Mouse (Mus musculus) spleen, postnatal 36 days (tissue): Measurements from ENCODE around the gene Rab11fip3.
"Not testable (repeated sequence)": the region's sequence is repeated elsewhere in the genome, so short reads cannot be mapped to it uniquely, and the experiment has no call there.

ENCODE experiments used
- DNase-seq, 2 experiments: peaks; one replicate each; pipeline ENCODE4 v3.0.0; 2022; ENCODE audit warnings: low spot score in 2 of 2, mixed read lengths in 1 of 2

Rab11fip3 gene

DNA sequence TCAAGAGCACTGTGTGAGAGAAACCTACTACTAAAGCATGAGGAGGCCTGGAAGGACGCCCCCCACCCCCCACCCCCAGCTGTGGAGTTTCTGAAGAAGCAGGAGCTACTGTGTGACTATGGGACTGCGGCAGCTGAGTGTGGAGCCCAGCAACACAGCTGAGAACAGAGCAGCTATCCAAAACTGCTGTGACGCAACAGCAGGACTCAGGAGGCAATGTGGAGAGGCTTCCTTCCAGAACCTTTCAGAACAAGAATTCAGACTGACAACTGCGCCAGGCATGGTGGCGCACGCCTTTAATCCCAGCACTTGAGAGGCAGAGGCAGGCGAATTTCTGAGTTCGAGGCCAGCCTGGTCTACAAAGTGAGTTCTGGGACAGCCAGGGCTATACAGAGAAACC lies 28.6 kb downstream of the Rab11fip3 start:
- not testable (repeated sequence) for DNase-seq

DNA sequence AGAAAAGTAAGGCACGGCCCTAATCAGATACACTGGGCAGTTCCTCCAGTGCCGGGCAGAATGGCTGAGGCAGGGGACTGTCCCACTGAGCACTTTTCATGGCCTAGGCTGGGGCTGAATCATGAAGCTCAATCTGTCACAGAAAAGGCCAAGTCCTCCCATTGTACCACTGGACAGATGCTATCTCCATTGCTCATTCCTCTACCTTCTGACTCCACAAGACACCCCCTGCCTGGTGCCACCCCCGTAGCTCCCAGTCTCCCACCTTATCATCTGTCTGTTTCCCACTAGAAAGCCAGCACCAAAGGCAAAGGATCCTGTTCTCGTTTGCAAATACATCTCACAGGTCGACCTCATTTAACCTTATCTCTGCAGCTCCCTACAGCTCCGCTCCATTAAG lies 37.3 kb downstream of the Rab11fip3 start:
- no peak for DNase-seq

DNA sequence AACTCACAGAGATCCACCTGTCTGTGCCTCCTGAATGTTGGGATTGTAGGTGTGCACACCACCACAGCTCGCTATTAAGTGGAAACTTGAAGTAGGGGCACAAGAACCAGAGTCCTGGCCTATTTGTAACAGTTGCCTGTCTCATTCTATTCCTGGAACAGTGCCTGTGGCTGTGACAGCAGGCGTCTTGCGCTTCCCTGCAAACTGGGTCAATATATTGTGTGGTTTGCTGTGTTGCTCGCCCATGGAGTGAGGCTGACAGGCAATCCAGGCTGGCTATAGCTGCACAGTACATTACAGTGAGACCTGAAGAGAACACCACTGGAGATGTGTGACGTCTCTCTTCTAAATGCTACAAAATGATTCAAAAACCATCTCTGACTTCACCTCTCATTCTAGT lies 37.8 kb downstream of the Rab11fip3 start:
- DNase-seq: no peak

DNA sequence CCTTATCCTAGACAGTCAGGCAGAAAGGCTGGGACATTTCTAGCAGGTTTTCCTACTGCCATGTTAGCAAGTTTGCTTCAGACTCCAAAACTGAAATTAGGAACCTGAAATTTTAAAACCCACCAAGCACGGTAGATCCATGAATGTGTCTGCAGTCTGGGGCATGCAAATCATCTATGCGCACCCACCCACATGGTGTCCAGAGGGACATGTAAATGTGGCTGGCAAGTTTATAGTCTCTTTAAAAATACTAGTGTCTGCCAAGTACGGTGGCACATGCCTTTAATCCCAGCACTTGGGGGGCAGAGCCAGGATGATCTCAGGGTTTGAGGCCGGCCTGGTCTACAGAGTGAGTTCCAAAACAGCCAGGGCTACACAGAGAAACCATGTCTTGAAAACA lies 41.1 kb downstream of the Rab11fip3 start:
- DNase-seq: no peak

DNA sequence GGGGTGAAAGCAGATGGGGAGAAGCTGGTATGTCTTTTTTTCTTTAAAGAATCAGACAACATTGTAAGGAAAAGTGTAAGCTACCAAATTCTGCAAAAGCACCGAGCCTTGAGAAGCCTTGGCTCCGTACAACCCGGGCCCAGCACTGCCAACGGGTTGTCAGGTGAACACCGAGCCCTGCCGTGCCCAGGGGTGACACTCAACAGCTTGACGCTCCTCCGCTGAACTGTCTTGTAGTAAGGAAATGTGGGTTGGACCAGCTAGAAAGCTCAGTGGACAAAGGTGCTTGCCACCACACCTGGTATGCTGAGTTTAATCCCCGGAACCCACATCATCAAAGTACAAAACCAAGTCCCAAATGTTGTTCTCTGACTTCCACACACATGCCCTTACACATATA lies 44.7 kb downstream of the Rab11fip3 start:
- no peak for DNase-seq

DNA sequence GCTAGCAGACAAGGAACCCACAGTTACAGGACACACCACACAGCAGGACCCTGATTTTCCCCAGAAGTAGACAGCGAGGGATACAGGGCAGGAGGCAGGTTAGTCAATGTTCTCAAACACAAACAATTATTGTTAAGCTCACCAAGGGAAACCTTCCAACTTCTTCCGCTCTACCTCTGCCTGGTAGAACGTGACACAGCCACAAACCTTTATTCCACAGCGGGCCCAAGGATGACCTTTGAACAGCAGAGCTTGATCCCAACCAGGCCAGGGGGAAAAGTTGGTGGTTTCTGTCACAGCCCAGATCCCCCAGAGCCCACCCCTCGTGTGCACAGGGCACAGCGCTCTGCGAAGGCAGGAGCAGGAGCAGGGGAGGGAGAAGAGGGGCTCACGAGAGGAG lies 45.4 kb downstream of the Rab11fip3 start:
- no peak for DNase-seq

DNA sequence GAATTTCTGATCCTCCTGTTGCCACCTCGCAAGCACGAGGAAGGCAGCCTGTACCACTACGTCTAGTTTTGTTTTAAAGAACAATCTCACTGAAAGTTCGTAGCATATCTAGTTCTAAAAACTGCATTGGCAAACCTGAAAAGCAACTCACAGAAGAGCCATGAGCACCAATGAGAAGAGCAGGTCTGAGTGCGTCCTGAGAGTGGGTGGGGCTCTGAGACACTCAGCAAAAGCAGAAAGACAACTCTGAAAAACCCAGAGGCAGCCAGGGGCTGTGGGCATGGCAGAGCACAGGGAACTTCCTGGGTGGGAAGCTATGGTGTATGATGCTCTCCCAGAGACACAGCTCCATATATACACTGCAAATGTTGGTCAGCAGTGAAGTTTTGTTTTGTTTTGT lies 46.2 kb downstream of the Rab11fip3 start:
- DNase-seq: no peak

DNA sequence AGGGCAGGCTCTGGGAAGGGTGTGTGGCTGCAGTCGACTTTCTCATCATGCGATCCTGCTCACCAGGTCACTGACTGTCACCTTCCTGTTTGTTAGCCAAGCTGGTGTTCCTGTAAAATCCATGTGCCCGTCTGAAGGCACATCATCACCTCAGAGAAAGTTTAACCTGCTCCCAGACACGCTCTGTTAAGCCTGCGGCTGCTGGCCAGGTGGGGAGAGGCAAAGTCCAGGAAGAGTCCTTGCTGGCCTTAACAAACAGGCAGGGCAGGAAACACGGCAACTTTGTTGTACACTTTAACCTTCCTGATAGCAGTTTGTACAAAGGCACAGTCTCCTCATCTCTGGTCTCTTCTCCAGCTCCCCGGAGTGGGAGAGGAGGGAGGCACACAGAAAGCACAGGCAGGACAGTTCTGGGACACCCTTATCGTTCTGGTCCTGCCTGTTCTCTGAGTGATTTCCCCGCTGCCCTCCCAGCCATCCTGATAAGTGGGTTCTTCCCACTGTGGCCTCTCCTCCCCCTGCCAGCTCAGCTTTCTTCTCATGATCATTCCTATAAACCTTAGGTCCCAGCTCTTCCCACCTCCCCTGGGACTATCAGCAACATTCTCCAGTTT lies 47.5 kb downstream of the Rab11fip3 start:
- no peak for DNase-seq

DNA sequence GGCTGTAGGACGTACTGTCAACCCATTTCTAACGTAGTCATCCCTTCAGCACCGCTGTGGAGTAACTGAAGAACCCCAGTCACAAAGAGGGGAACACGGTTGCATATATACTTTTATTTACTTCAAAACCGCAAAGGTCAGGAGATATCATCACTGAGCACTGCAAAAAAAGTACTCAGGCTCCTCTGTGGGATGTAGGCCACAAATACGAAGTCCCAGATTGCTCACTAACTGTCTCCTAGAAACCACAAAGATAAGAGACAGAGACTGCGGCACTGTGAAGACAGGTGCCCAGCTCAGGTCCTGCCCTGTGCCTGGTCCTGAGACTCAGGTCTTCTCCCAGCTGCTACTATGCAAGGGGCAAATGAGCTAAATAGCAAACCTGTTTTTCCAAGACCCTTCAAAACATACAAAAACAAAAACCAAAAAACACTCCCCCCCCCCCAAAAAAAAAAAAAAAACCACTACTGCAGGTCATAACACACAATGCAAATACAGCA lies 48.5 kb downstream of the Rab11fip3 start:
- DNase-seq: no peak

DNA sequence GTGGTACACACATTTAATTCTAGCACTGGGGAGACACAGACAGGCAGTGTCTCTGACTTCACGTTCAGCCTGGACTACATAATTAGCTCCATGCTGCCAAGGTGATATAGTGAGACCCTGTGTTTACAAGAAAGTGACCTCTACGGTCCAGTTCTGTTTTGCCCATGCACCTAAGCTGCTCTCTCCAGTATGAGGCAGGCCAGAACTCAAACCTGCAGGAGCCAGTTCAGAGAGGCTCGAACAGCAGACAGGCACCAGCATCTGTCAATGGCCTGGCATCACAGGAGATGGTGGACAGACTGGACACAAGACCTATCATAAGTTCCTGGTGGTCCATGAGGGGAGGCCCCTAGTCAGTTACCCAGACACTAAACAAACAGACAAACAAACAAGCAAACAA lies 51.0 kb downstream of the Rab11fip3 start:
- DNase-seq: no peak

DNA sequence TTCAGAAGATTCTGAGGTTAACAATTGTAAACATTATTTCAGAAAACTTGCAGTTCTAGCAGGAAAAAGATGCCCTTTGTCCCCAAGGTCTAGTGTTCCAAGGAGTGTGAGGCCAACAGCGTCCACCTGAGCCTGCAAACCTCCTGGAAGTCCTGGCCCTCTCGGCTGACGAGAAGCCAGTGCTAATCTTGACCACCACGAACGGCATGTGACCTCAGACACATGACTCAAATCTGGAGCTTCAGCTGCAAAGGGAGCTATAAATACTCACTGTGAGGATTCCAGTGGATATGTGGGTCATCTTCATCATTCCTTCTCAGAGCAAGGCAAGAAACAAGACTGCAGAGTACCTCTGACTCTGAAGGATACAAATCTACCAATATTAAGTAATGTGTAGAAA lies 51.4 kb downstream of the Rab11fip3 start:
- no peak for DNase-seq

DNA sequence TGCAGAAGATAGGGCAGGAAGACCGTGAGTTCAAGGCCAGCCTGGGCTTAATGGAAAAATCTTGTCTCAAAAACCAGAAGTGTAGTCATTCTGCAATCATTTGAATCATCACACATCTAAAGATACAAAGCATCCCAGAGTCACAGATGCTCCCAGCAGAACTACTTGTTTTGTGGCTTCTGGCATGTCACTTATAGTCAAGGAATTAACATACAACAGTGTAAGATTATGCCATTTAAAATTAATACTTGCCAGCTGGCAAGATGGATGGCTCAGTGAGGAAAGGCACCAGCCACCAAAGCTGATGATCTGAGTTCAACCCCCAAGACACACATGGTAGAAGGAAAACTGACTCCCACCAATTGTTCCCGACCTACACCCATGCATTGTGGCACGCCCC lies 52.3 kb downstream of the Rab11fip3 start:
- DNase-seq: no peak

DNA sequence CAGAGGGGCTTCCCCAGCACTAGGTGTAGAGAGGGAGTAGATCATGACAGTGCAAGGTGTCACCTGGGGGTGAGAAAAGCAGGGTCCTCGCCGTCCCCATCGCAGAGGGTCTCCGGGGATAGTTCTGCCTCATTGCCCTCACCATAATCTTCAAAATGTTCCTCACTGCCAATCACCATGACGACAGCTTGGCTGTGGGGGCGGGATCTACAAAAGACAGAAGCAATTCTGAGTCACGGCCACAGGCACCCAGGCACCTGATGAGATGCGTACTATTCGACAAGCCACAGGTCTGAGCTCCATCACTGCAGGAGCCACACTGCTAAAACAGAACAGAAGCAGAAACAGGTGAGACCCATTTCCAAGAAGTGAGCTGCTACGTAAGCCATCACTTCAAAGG lies 55.6 kb downstream of the Rab11fip3 start:
- no peak for DNase-seq

DNA sequence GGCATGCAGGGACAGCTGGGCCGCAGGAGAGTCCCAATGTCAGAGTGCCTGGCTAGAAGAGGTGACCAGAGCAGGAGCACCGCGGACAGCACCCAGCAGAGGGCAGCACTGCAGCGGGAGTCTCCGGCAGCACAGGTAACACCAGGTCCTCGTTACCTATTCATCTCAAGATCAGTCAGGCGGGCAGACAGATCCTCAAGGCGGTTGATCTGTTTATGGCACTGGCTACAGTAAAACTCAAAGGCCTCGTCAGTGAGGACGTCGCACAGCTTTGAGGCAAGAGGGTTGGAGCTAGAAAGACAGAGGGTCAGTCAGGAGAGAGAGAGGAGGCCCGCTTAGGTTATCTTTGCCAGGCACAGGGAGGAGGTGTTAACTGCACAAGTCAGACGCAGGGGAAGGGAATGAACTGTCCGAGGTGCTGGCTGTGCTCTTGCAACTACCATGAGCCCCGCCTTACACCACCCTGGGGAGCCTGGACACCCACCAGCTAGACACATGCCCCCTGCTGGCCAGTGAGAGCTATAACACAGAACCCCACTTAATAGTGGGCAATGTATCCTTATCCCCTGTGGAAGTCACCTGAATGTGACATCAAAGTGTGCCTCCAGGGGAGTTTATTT lies 57.4 kb downstream of the Rab11fip3 start:
- peak; percentile 76 to 78 for DNase-seq

DNA sequence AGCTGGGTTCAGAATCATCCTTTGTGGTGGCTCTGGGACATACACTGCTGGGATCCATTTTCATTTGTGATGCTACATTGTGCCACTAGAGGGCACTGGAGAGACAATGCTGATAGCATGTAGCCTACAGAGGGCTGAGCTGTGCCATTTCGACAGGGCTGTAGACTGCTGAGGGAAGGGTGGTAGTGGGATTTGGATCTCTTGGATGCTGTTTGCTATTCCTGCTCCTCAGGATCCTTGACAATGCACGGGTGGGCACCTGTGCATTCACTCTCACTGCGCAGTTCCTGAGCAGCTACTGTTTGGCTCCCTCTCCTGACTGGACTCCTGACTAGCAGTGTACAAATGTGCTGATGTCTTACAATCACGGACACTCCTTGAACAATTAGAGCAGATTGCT lies 59.8 kb downstream of the Rab11fip3 start:
- peak; percentile 63 to 68 for DNase-seq

DNA sequence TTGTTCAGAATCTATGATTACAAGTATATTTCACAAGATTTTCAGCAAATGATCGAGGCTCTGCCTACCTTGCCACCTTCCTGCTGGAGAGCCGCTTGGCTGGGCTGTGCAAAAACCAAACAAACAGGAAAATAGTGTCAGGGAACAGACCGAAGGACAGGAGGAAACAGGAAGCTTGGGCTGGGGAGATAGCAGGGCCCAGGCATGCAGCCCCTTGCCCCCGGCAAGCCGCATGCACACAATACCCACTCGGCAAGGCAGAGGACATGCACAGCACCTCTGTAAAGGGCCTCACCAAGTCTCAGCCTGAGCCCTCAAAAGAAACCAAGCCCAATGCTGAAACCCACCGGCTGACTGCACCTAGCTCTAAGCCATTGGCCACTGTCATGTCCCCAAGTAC lies 60.6 kb downstream of the Rab11fip3 start:
- DNase-seq: no peak

DNA sequence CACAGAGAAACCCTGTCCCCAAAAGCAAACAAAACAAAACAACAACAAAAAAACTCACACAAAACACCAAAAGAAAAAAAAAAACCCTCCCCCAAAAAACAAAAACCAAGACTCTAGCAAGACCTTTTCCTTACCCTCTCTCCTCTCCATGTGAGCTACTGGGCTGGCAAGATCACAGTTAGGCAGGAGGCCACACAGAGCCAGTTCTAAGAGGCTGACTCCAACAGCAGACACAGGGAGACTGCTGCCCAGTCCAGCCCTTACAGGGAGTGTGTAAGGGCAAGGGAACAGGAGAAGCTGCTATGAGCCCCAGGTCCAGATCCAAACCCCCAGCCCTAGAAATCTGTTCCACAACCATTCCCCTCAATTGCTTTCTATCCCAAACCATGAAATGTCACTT lies 61.0 kb downstream of the Rab11fip3 start:
- DNase-seq: no peak

DNA sequence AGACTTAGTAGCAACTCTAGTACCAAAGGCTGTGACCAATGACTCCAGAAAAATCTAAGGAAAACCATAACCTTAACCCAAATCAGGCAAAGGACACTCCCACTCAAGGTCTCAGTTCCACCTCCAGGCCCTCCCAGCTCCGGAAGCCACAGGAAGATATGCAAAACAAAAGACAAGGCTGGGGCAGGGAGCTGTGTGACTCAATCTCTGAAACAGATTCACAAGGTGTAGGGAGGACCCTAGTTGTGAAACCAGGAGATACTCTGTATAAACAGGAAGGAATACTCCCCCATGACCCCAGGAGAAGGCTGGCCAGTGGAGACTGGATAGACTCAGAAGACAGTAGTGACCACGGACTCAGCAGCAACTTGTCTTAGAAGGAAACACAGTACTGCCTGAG lies 61.7 kb downstream of the Rab11fip3 start:
- no peak for DNase-seq

DNA sequence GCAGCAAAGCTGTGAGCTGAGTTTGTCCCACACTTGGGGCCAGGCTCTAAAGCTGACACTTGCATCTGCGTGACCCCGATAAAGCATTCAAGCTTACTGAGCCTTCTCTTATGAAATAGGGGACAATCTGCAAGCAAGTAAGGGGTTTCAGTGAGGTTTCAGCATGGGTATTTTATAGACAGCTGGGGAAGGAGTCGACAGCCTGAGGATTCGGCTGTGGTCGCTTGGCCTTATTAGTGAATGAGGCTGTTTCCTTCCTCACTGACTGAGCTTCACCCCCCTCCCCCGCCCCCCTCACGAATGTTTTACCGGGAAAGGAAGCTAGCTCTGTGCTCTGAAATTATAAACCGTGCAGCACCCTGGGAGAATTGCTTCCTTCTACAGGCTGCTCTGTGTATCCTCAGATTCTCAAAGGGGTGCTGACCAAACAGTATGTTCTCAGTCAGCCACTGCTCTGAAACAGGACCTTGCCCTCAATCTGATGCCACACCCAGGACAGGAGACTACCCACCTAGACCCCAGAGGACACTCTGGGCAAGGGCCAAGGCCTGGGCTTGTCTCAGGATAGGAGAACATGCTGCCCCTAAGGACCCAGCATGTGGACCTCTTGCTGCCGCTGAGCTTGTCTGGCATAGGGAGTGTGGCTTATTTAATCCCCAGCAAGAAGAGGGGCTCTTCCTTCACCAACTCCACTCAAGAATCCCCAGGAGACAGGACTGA lies 63.5 kb downstream of the Rab11fip3 start:
- no peak for DNase-seq

DNA sequence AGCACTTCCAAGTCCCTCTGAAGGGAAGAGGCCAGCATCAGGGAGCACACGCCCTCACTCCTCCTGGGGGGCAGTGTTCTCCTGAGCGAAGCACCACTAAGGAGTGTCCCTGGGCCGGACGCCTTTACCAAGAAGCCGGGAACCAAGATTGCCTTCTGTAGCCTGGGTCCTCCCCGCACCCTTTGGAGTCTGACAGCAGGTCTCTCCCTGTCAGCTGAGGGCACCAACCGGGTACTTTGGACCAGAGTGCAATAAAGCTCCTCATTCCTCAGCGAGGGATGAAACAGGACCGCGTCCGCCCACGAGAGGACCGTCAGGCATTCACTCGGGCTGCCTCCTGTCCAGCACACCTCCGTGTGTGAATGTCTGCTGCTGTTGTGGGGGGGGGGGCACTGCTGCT lies 64.6 kb downstream of the Rab11fip3 start:
- DNase-seq: no peak

DNA sequence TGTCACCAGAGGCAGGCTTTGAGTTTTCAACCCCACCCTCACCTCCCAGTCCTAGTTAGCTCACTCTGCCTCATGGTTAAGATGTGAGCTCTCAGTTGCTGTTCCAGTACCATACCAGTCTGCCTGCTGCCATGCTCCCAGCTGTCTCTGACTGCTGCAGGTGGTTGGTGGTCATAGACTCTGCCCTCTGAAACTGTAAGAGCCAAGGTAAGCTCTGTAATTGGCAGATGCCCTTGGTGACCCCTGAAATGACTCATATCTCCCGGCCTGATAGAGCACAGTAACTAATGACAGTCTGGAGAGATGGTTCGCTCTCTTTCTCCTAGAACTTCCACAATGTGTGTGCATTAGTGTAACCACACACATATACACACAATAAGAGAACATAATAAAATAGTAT lies 65.5 kb downstream of the Rab11fip3 start:
- no peak for DNase-seq

DNA sequence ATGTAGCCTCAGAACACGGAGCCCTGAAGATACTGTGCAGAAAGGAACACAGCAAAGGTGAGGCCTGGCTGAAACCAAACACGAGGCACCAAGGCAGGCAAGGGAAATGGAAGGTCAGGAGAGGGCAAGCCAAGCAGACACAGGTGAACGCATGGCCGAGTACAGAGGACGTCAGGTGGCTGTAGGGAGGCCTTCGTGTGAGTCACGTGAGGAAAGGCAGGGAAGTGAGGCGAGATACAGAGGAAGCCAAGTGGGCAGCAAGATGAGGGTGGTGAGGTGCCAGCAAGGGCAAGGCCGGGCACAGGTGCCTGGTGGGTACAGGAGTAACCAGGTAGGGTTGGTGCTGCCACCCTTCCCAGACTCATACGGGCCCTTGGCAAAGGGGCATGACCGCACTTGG lies 70.9 kb downstream of the Rab11fip3 start:
- no peak for DNase-seq

DNA sequence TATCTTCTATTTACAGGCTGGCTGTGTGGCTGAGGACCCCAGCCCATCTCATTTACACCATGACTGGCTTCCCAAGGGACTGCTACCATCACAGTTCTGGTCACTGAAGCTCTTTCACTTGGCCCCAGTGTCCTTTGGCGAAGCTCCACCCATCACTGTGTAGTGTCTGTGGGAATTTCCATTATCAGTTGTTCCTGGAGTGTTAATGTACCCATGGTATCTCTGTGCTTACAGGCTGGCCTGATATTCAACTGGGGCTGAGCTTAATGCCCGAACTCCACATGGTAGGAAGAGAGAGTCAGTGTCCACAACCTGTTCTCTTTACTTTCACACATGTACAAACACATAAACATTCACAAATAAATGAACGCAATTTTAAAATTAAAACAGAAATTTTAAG lies 75.9 kb downstream of the Rab11fip3 start:
- no peak for DNase-seq
